Mouse (Mus musculus): ENCODE results near the gene Stard9.

DNA sequence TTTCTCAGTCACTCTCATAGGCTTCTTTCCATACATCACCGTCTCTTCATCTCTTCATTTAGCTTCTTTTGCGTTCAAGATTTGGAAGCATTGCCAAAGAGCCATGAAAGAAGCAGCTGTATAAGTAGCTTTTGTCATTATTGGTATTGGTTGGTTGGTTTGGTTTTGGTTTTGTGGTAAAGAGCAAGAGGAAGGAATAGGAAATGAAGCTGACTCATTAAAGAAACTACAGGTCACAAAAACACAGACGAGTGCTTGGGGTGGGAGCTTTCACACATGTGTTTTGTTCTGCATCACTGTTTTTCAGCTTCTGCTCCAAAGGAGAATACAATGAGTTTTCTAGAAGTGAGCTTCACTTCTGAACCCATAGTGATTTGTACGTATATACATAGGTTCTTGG is 29.4 kb upstream of the Stard9 start:
- TF ChIP-seq CTCF (IDR thresholded peaks at IDR 0.05; ENCODE audit: low read depth, low read length) (no peak), GATA1 (IDR thresholded peaks at IDR 0.05; ENCODE audit: borderline replicate concordance, low read length) (no peak), GATA2 (IDR thresholded peaks at IDR 0.05; ENCODE audit: borderline replicate concordance, low read depth, low read length) (no peak), TAL1 (conservative IDR thresholded peaks at IDR 0.05; ENCODE audit: low read depth, low read length) (no peak)

All from G1E (cell line).